Mouse (Mus musculus) cortical plate, adult 2 months (tissue): ENCODE results near the gene Ano8.

Experiments
- CTCF ChIP-seq: fragments of 200-500 bp; IDR thresholded peaks from 2 replicates; pipeline ENCODE4 v1.5.1; 2011; ENCODE audit warnings: mild to moderate bottlenecking, control low read depth, low read length; ENCODE audit not compliant: insufficient read depth; ENCODE audit errors: extremely low read depth
- POLR2A ChIP-seq: fragments of 200-500 bp; IDR thresholded peaks from 2 replicates; pipeline ENCODE4 v1.6.1; 2011; ENCODE audit warnings: mild to moderate bottlenecking, low read length, control low read depth; ENCODE audit not compliant: insufficient read depth; ENCODE audit errors: extremely low read depth

- no peak for TF ChIP-seq CTCF
- TF ChIP-seq POLR2A: peak; percentile 47; the same call in 1 of the 2 replicates
These were observed 16.8 kb downstream of the Ano8 start, which contains the start of gene Dda1 for GRCm38 (mm10) chr8:71468916-71469315.
